Mouse (Mus musculus) kidney, adult 2 months (tissue): Measurements from ENCODE around the gene Dsp.

Experiments used
- CTCF ChIP-seq: fragments of 200-500 bp; conservative IDR thresholded peaks from 2 replicates; pipeline ENCODE4 v1.5.1; 2011; ENCODE audit warnings: low read depth, mild to moderate bottlenecking, control low read depth, low read length, moderate library complexity, mixed read lengths; ENCODE audit not compliant: insufficient read depth, insufficient read length
- POLR2A ChIP-seq: fragments of 200-500 bp; IDR thresholded peaks from one replicate; pipeline ENCODE4 v1.6.1; 2011; ENCODE audit warnings: low read depth, low read length, control low read depth

DNA sequence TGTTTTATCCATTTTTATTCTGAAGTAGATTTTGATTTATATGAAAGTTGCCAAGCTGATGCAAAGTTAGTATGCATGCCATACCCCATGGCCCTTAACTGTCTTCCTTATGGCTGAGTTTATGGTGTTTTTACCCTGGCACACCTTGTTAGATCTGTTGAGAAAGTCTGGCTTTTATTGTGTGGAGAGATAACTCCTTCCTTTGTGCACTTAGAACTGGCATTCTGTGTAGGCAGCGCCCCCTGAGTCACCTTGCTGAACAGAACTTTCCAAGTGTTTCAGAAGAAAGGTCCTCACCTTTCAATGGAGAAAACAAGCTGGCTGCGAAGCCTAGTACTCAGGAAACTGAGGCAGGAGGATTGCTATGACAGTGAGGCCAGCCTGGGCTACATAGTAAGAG, 10.9 kb downstream of the Dsp start:
- TF ChIP-seq CTCF (no peak), POLR2A (no peak)
